15 mouse cellular contexts compared by ENCODE assay signal in the genomic region with DNA sequence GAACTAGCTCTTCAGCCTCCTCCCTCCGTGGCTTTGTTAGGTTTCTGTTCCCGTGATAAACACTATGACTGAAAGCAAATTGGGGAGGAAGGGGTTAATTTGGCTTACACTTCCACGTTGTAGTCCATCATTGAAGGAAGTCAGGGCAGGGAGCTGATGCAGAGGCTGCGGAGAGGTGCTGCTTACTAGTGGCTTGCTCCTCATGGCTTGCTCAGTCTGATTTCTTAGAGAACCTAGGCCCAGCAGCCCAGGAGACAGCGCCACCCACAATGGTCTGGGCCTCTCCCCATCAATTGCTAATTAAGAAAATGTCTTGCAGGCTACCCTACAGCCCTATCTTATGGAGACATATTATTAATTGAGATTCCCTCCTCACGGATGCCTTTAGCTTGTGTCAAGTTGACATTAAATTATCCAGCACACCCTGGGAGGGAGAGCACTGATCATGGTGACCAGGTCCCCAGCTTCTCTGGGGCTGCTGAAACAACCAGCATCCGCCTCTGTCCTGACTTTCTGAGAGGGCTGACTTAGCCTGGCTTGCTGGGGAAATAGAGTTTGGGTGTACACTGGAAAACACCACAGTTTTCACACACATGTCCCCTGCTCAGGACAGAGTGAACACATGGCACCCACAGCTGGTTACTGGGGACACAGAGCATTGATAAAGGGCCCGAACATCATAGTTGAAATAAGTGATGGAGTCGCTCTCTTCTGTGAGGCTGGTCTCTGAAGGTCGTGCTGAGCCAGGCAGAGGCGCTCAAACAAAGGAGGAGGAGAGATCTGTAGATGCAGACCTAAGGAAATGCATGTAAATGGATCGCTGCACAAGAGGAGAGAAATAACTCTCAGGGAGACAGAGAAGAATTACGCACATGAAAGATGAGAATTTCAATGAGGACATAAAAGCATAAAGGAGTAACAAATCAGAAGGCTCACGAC. TPM values are rescaled to one million over a fixed set of nuclear protein-coding genes. Genes with fewer than 3 reads are reported as not detected.
A peak's percentile ranks its signal among the peaks of the same experiment; 100 is the strongest.
DNase-seq lines count a peak whose midpoint lies in the region; ATAC-seq and TF ChIP-seq lines count a peak whose summit lies in the region.
"Had no signal": no experiment of that assay in that cellular context is flagged by ENCODE, and none has a peak within 500 bp of the region (broad histone marks: within the 10 kb centered on the region; RNA-seq: fewer than 3 reads in every experiment).

No protein-coding gene starts in this region.

- H3K4me1 ChIP-seq in kidney, embryonic 15.5 days: no peaks in the 10 kb centered on the region
- H3K4me1 ChIP-seq in hindbrain, embryonic 12.5 days: peaks cover 21% of the 10 kb centered on the region
- H3K4me1 ChIP-seq in midbrain, embryonic 11.5 days (ENCODE audit: control insufficient read depth, insufficient read depth, low read length): no peaks in the 10 kb centered on the region
- H3K4me1 ChIP-seq in neural tube, embryonic 13.5 days (replicated peaks): peaks cover 37% of the 10 kb centered on the region
- no peaks in the 10 kb centered on the region for H3K4me1 ChIP-seq in lung, postnatal 0 days (ENCODE audit: insufficient read depth, low read depth, low read length)
- H3K4me1 ChIP-seq: limb, embryonic 13.5 days had no signal

- H3K27ac ChIP-seq in kidney, embryonic 15.5 days: no peak overlapping the region
- peak overlapping the region; percentile 60 for H3K27ac ChIP-seq in hindbrain, embryonic 12.5 days
- no peak overlapping the region; the same call in 1 of the 2 replicates for H3K27ac ChIP-seq in midbrain, embryonic 11.5 days (ENCODE audit: low read depth, low read length)
- peak overlapping the region; percentile 88 for H3K27ac ChIP-seq in neural tube, embryonic 13.5 days (replicated peaks)
- no peak overlapping the region for H3K27ac ChIP-seq in lung, postnatal 0 days (ENCODE audit: low read length)
- H3K27ac ChIP-seq: limb, embryonic 13.5 days; liver, embryonic 14.5 days had no signal

- no peak overlapping the region for H3K9ac ChIP-seq in kidney, embryonic 15.5 days
- no peak overlapping the region for H3K9ac ChIP-seq in hindbrain, embryonic 12.5 days
- H3K9ac ChIP-seq in midbrain, embryonic 11.5 days (ENCODE audit: low read length): no peak overlapping the region
- H3K9ac ChIP-seq in neural tube, embryonic 13.5 days: peak overlapping the region; percentile 34; the same call in 1 of the 2 replicates
- H3K9ac ChIP-seq in lung, postnatal 0 days (replicated peaks; ENCODE audit: low read depth): no peak overlapping the region
- H3K9ac ChIP-seq: limb, embryonic 13.5 days; liver, embryonic 14.5 days had no signal

- WGBS in kidney, embryonic 15.5 days: 51% methylated on average over 14 of the region's 14 CpGs
- WGBS in hindbrain, embryonic 12.5 days: 52% methylated on average over 14 of the region's 14 CpGs
- 72% methylated on average over 14 of the region's 14 CpGs for WGBS in midbrain, embryonic 11.5 days
- WGBS in neural tube, embryonic 13.5 days: 41% methylated on average over 14 of the region's 14 CpGs
- WGBS in lung, postnatal 0 days: 64% methylated on average over 14 of the region's 14 CpGs

- H3K27me3 ChIP-seq in kidney, embryonic 15.5 days: no peaks in the 10 kb centered on the region
- H3K27me3 ChIP-seq in hindbrain, embryonic 12.5 days: no peaks in the 10 kb centered on the region
- no peaks in the 10 kb centered on the region for H3K27me3 ChIP-seq in midbrain, embryonic 11.5 days (ENCODE audit: control insufficient read depth, insufficient read depth, low read length)
- H3K27me3 ChIP-seq in neural tube, embryonic 13.5 days: no peaks in the 10 kb centered on the region
- H3K27me3 ChIP-seq in lung, postnatal 0 days (replicated peaks; ENCODE audit: insufficient read depth, low read length): no peaks in the 10 kb centered on the region
- H3K27me3 ChIP-seq: limb, embryonic 13.5 days had no signal

- ATAC-seq in kidney, embryonic 15.5 days (replicated peaks; ENCODE audit: low FRiP score): 0 out of 2 replicates have a peak, but pooled peaks have one; percentile 30
- ATAC-seq in hindbrain, embryonic 12.5 days (ENCODE audit: low FRiP score): peak; percentile 49
- ATAC-seq in midbrain, embryonic 11.5 days (ENCODE audit: low FRiP score): no peak
- ATAC-seq in neural tube, embryonic 13.5 days (ENCODE audit: low read depth): peak; percentile 75
- no peak for ATAC-seq in lung, postnatal 0 days
- ATAC-seq: intestine, postnatal 0 days had no signal

- no peak for TF ChIP-seq CTCF in lung, postnatal 0 days (IDR thresholded peaks at IDR 0.05)

- H3K4me3 ChIP-seq in kidney, embryonic 15.5 days (replicated peaks): no peak overlapping the region
- no peak overlapping the region for H3K4me3 ChIP-seq in hindbrain, embryonic 12.5 days
- no peak overlapping the region for H3K4me3 ChIP-seq in midbrain, embryonic 11.5 days (ENCODE audit: low read depth, low read length)
- no peak overlapping the region for H3K4me3 ChIP-seq in neural tube, embryonic 13.5 days
- H3K4me3 ChIP-seq in lung, postnatal 0 days (ENCODE audit: low read depth, low read length): no peak overlapping the region
- H3K4me3 ChIP-seq: limb, embryonic 13.5 days had no signal

- no peak overlapping the region for H3K4me2 ChIP-seq in kidney, embryonic 15.5 days
- no peak overlapping the region for H3K4me2 ChIP-seq in hindbrain, embryonic 12.5 days (replicated peaks)
- no peak overlapping the region for H3K4me2 ChIP-seq in midbrain, embryonic 11.5 days
- peak overlapping the region; percentile 0; the same call in 1 of the 2 replicates for H3K4me2 ChIP-seq in neural tube, embryonic 13.5 days
- H3K4me2 ChIP-seq in lung, postnatal 0 days (replicated peaks; ENCODE audit: low read depth, low read length): no peak overlapping the region
- H3K4me2 ChIP-seq: limb, embryonic 13.5 days had no signal

- no peaks in the 10 kb centered on the region for H3K9me3 ChIP-seq in kidney, embryonic 15.5 days (replicated peaks)
- H3K9me3 ChIP-seq in hindbrain, embryonic 12.5 days (replicated peaks): no peaks in the 10 kb centered on the region
- no peaks in the 10 kb centered on the region; the same call in 1 of the 2 replicates for H3K9me3 ChIP-seq in midbrain, embryonic 11.5 days (ENCODE audit: control insufficient read depth, low read length)
- H3K9me3 ChIP-seq in neural tube, embryonic 13.5 days: peaks cover 4% of the 10 kb centered on the region; the same call in 1 of the 2 replicates
- no peaks in the 10 kb centered on the region for H3K9me3 ChIP-seq in lung, postnatal 0 days (ENCODE audit: low read length)
- H3K9me3 ChIP-seq: limb, embryonic 13.5 days had no signal

- no peak for DNase-seq in kidney, adult 18-20 months
- peak; percentile 80 for DNase-seq in midbrain, embryonic 11.5 days (ENCODE audit: low spot score, missing footprints)
- DNase-seq in lung, postnatal 0 days (ENCODE audit: low spot score): no peak
- DNase-seq in B cell, adult 2 months: no peak
- no peak for DNase-seq in kidney, adult 9 months
- DNase-seq: adrenal gland, adult 8-10 months; gastrocnemius, postnatal 10 days; kidney, postnatal 36 days; layer of hippocampus, adult 9-11 months had no signal

- H3K36me3 ChIP-seq in kidney, embryonic 15.5 days: no peaks in the 10 kb centered on the region
- 0 out of 2 replicates have a peak, but pooled peaks cover 4% of the 10 kb centered on the region for H3K36me3 ChIP-seq in hindbrain, embryonic 12.5 days
- no peaks in the 10 kb centered on the region for H3K36me3 ChIP-seq in midbrain, embryonic 11.5 days (ENCODE audit: control insufficient read depth, insufficient read depth, low read length)
- H3K36me3 ChIP-seq in neural tube, embryonic 13.5 days: no peaks in the 10 kb centered on the region
- H3K36me3 ChIP-seq in lung, postnatal 0 days (ENCODE audit: insufficient read depth, low read length): no peaks in the 10 kb centered on the region
- H3K36me3 ChIP-seq: limb, embryonic 13.5 days had no signal

- TF ChIP-seq EP300 in lung, postnatal 0 days (IDR thresholded peaks at IDR 0.05): no peak

RNA-seq across cellular contexts. Expression of gene Adcy1, which starts 39.2 kb away (rescaled TPM):
- 1.4 and 1.5 TPM in 2 replicates for polyA plus RNA-seq in kidney, embryonic 15.5 days (2015; fragmentation: Nextera tagmentation; extraction: Ambion mirVana)
- polyA plus RNA-seq in hindbrain, embryonic 12.5 days (2016; fragmentation: Nextera tagmentation; extraction: Ambion mirVana): 2.1 and 2.2 TPM in 2 replicates
- polyA plus RNA-seq in midbrain, embryonic 11.5 days (2014; fragmentation: Nextera tagmentation; extraction: Ambion mirVana): 1.5 and 2.2 TPM in 2 replicates
- polyA plus RNA-seq in neural tube, embryonic 13.5 days (2015; fragmentation: Nextera tagmentation; extraction: Ambion mirVana): 5.5 and 5.7 TPM in 2 replicates
- polyA plus RNA-seq in lung, postnatal 0 days (2015; fragmentation: Nextera tagmentation; extraction: Ambion mirVana): 0.24 and 0.31 TPM in 2 replicates

Comparison
In these comparisons a context has a peak if more than half of its experiments do, and no peak if none do; other contexts are left out.
1. ATAC-seq: peak in kidney, embryonic 15.5 days (single experiment), hindbrain, embryonic 12.5 days (single experiment) and neural tube, embryonic 13.5 days (single experiment); none in midbrain, embryonic 11.5 days (single experiment) and lung, postnatal 0 days (single experiment).
2. H3K27ac ChIP-seq: peak in hindbrain, embryonic 12.5 days (single experiment) and neural tube, embryonic 13.5 days (single experiment); none in kidney, embryonic 15.5 days (single experiment), midbrain, embryonic 11.5 days (single experiment) and lung, postnatal 0 days (single experiment).